Mouse (Mus musculus): Measurements from ENCODE around the gene Ubr3. TPM values are rescaled to one million over a fixed set of nuclear protein-coding genes. Genes with fewer than 3 reads are reported as not detected.
"Not testable (repeated sequence)": the region's sequence is repeated elsewhere in the genome, so short reads cannot be mapped to it uniquely, and the experiment has no call there.

Gene Ubr3
- polyA plus RNA-seq, 1 experiment from 2014 or later: 19.6 TPM

DNA sequence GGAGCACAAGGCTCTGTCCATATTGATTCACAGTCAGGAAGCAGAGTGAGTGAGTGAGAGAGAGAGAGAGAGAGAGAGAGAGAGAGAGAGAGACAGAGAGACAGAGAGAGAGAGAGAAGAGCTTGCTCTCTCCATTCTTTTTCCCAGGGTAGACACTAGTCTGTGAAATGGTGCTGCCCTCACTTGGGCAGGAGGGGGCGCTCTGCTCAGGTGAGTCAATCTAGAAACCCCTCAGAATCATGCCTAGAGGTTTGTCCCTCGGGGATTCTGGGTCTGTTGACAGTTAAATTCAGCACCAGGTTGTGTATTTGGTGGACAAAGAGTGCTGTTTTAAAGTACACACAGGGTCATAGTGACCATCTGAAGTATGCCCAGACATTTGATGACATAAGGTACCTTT lies 93.6 kb downstream of the Ubr3 start:
- Histone ChIP-seq H3K9ac (ENCODE audit: low read length) (no peak overlapping the region), H3K27me3 (ENCODE audit: control insufficient read depth, insufficient read depth, low read length) (no peaks in the 10 kb centered on the region), H3K9me3 (ENCODE audit: control insufficient read depth, low read length) (no peaks in the 10 kb centered on the region), H3K4me2 (ENCODE audit: low read depth, low read length, severe bottlenecking) (no peak overlapping the region), H3K36me3 (ENCODE audit: control insufficient read depth, insufficient read depth, low read length) (peaks cover 3% of the 10 kb centered on the region; the same call in 1 of the 2 replicates), H3K4me1 (replicated peaks; ENCODE audit: control insufficient read depth, insufficient read depth, low read length) (no peaks in the 10 kb centered on the region), H3K4me3 (ENCODE audit: low read depth, low read length) (no peak overlapping the region), H3K27ac (ENCODE audit: low read depth, low read length) (no peak overlapping the region)
- ATAC-seq (replicated peaks; ENCODE audit: low FRiP score): no peak
- 50% methylated on average over 2 of the region's 2 CpGs for WGBS
- no peak for DNase-seq (ENCODE audit: low spot score)

DNA sequence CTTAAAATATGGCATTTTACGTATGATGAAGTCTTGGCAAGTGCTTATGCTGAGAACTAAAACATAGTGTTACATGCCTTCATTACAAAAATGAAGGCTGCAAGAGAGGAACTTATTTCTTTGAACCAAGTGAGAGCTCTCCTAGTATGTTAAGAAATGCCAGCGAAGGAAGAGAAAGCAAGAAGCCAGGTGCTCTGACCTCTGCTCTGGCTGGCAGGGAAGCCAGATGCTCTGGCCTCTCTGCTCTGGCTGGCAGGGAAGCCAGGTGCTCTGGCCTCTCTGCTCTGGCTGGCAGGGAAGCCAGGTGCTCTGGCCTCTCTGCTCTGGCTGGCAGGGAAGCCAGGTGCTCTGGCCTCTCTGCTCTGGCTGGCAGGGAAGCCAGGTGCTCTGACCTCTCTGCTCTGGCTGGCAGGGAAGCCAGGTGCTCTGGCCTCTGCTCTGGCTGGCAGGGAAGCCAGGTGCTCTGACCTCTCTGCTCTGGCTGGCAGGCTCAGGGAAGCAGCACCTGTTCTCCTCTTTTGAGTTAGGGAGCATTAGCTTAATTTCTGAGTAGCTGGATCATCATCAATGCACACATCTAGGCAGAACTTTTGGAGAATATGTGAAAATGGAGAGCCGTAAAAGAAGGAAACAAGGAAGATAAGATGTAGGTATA lies 97.2 kb downstream of the Ubr3 start:
- not testable (repeated sequence) for H3K27me3 ChIP-seq (ENCODE audit: control insufficient read depth, insufficient read depth, low read length); H3K27ac ChIP-seq (ENCODE audit: low read depth, low read length); H3K36me3 ChIP-seq (ENCODE audit: control insufficient read depth, insufficient read depth, low read length); H3K9me3 ChIP-seq (ENCODE audit: control insufficient read depth, low read length); H3K4me3 ChIP-seq (ENCODE audit: low read depth, low read length); ATAC-seq (replicated peaks; ENCODE audit: low FRiP score); H3K9ac ChIP-seq (ENCODE audit: low read length); H3K4me2 ChIP-seq (ENCODE audit: low read depth, low read length, severe bottlenecking); H3K4me1 ChIP-seq (replicated peaks; ENCODE audit: control insufficient read depth, insufficient read depth, low read length); DNase-seq (ENCODE audit: low spot score)
- 95% methylated on average over 3 of the region's 3 CpGs for WGBS

DNA sequence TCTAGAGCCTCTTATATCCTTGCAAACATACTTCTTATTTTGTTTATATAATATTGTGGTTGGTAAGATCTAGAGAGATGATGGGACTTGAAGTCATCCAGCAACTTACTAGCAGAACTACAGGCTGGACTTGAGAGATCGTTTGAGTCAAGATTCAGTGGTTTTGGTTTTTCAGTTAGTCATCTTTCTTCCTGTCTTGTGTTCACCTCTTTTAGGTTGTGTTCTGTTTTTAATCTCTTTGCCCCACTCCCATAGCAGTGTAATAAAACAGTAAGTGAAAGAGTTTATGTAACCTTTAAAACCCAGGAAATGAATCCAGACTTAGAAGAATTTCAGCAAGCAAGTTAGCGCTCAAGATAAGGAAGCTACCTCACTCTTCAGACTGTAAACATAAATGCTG lies 97.7 kb downstream of the Ubr3 start:
- Histone ChIP-seq H3K4me1 (replicated peaks; ENCODE audit: control insufficient read depth, insufficient read depth, low read length) (no peaks in the 10 kb centered on the region), H3K36me3 (ENCODE audit: control insufficient read depth, insufficient read depth, low read length) (peaks cover under 1% of the 10 kb centered on the region; the same call in 1 of the 2 replicates), H3K27ac (ENCODE audit: low read depth, low read length) (no peak overlapping the region), H3K9ac (ENCODE audit: low read length) (no peak overlapping the region), H3K4me3 (ENCODE audit: low read depth, low read length) (no peak overlapping the region), H3K27me3 (ENCODE audit: control insufficient read depth, insufficient read depth, low read length) (no peaks in the 10 kb centered on the region), H3K4me2 (ENCODE audit: low read depth, low read length, severe bottlenecking) (no peak overlapping the region), H3K9me3 (ENCODE audit: control insufficient read depth, low read length) (no peaks in the 10 kb centered on the region)
- ATAC-seq (replicated peaks; ENCODE audit: low FRiP score): no peak
- WGBS: 87% methylated on average over 2 of the region's 2 CpGs
- no peak for DNase-seq (ENCODE audit: low spot score)

DNA sequence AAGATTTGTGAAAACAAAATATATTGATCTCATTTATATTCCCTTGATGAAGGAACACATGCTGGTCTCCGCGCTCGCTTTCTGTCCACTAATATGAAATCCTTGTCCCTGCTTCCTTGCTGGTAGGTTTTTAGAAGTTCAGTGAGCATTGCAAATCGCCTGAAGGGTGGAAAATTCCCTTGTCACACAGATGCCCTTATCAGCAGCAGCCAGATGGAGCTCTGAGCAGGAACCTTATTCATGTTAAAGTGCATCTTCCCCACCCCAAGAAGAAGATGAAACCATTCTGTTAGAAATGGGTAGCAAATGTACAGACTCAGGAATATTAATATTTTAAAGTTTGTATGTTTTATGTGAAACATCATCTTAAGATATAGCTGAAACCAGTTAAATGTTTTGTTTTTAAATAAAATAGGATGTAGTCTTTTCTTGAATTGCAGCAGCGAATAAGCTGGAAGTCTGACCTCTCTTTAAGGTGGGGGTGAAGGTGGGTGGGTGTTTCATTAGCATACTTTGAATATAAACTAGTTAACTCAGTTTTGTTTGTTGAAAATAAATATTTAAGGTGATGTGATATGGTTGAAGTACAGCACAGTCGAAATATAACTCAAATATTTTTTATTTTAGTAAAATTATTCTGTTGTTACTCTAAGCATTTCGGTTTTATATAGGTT lies 102.2 kb downstream of the Ubr3 start:
- 90% methylated on average over 7 of the region's 7 CpGs for WGBS
- ATAC-seq (replicated peaks; ENCODE audit: low FRiP score) (no peak), DNase-seq (ENCODE audit: low spot score) (no peak)
- H3K4me3 ChIP-seq (ENCODE audit: low read depth, low read length): no peak overlapping the region
- H3K36me3 ChIP-seq (ENCODE audit: control insufficient read depth, insufficient read depth, low read length): no peaks in the 10 kb centered on the region
- no peak overlapping the region for H3K9ac ChIP-seq (ENCODE audit: low read length)
- no peak overlapping the region for H3K4me2 ChIP-seq (ENCODE audit: low read depth, low read length, severe bottlenecking)
- no peaks in the 10 kb centered on the region for H3K9me3 ChIP-seq (ENCODE audit: control insufficient read depth, low read length)
- no peaks in the 10 kb centered on the region for H3K4me1 ChIP-seq (replicated peaks; ENCODE audit: control insufficient read depth, insufficient read depth, low read length)
- no peak overlapping the region for H3K27ac ChIP-seq (ENCODE audit: low read depth, low read length)
- no peaks in the 10 kb centered on the region for H3K27me3 ChIP-seq (ENCODE audit: control insufficient read depth, insufficient read depth, low read length)

DNA sequence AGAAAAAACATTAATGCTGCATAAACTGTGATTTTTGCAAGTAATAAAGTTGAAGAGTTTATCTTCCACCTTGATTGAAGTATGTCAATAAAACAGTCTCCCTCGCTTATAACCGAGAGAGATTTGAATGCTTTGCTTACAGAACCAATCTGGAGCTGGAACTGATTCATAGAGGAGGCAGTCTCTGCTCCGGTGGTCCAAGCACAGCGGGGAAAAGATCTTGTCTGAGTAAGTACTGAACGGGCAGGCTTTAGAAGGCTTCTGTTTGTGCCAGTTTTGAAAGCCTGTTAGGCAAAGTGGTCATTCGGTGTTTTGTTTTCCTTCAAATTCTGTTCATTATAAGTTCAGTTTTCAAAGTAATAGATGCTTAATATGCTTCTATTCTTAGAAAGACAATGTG lies 103.3 kb downstream of the Ubr3 start:
- H3K27me3 ChIP-seq (ENCODE audit: control insufficient read depth, insufficient read depth, low read length): no peaks in the 10 kb centered on the region
- no peaks in the 10 kb centered on the region for H3K9me3 ChIP-seq (ENCODE audit: control insufficient read depth, low read length)
- WGBS: 93% methylated on average over 6 of the region's 6 CpGs
- no peak overlapping the region for H3K4me2 ChIP-seq (ENCODE audit: low read depth, low read length, severe bottlenecking)
- H3K4me1 ChIP-seq (replicated peaks; ENCODE audit: control insufficient read depth, insufficient read depth, low read length): no peaks in the 10 kb centered on the region
- H3K9ac ChIP-seq (ENCODE audit: low read length): no peak overlapping the region
- H3K4me3 ChIP-seq (ENCODE audit: low read depth, low read length): no peak overlapping the region
- no peak for ATAC-seq (replicated peaks; ENCODE audit: low FRiP score)
- H3K27ac ChIP-seq (ENCODE audit: low read depth, low read length): no peak overlapping the region
- no peaks in the 10 kb centered on the region for H3K36me3 ChIP-seq (ENCODE audit: control insufficient read depth, insufficient read depth, low read length)
- no peak for DNase-seq (ENCODE audit: low spot score)

DNA sequence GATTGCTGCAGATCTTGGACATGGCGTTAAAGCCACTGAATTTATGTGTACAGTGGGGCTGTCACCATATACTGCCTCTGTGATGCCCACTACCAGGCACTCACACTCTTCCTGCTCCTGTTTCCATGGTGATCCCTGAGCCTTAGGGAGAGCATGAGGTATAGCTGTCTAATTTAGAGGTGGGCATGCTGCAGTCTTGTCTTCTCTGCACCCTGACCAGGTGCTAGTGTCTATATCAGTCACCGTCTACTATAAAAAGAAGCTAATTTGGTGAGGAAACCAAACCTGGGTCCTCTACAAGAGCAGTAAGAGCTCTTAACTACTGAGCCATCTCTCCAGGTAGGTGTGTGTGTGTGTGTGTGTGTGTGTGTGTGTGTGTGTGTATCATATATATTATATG lies 109.4 kb downstream of the Ubr3 start:
- H3K27ac ChIP-seq (ENCODE audit: low read depth, low read length): no peak overlapping the region
- no peak overlapping the region for H3K4me3 ChIP-seq (ENCODE audit: low read depth, low read length)
- no peak for DNase-seq (ENCODE audit: low spot score)
- H3K9me3 ChIP-seq (ENCODE audit: control insufficient read depth, low read length): no peaks in the 10 kb centered on the region
- H3K4me1 ChIP-seq (replicated peaks; ENCODE audit: control insufficient read depth, insufficient read depth, low read length): no peaks in the 10 kb centered on the region
- 93% methylated on average over 2 of the region's 2 CpGs for WGBS
- no peak for ATAC-seq (replicated peaks; ENCODE audit: low FRiP score)
- H3K27me3 ChIP-seq (ENCODE audit: control insufficient read depth, insufficient read depth, low read length): no peaks in the 10 kb centered on the region
- no peak overlapping the region for H3K4me2 ChIP-seq (ENCODE audit: low read depth, low read length, severe bottlenecking)
- no peaks in the 10 kb centered on the region; the same call in 1 of the 2 replicates for H3K36me3 ChIP-seq (ENCODE audit: control insufficient read depth, insufficient read depth, low read length)
- H3K9ac ChIP-seq (ENCODE audit: low read length): no peak overlapping the region

GRCm38 (mm10) chr2:70012941-70013340 lies 115.9 kb downstream of the Ubr3 start:
- Histone ChIP-seq H3K4me2 (ENCODE audit: low read depth, low read length, severe bottlenecking) (no peak overlapping the region), H3K9me3 (ENCODE audit: control insufficient read depth, low read length) (no peaks in the 10 kb centered on the region), H3K27me3 (ENCODE audit: control insufficient read depth, insufficient read depth, low read length) (no peaks in the 10 kb centered on the region), H3K27ac (ENCODE audit: low read depth, low read length) (no peak overlapping the region), H3K9ac (ENCODE audit: low read length) (no peak overlapping the region), H3K4me3 (ENCODE audit: low read depth, low read length) (no peak overlapping the region), H3K4me1 (replicated peaks; ENCODE audit: control insufficient read depth, insufficient read depth, low read length) (no peaks in the 10 kb centered on the region), H3K36me3 (ENCODE audit: control insufficient read depth, insufficient read depth, low read length) (no peaks in the 10 kb centered on the region; the same call in 1 of the 2 replicates)
- 94% methylated on average over 8 of the region's 8 CpGs for WGBS
- ATAC-seq (replicated peaks; ENCODE audit: low FRiP score) (no peak), DNase-seq (ENCODE audit: low spot score) (no peak)

GRCm38 (mm10) chr2:70018236-70018635 lies 121.2 kb downstream of the Ubr3 start:
- no peak overlapping the region for H3K4me3 ChIP-seq (ENCODE audit: low read depth, low read length)
- no peak overlapping the region for H3K27ac ChIP-seq (ENCODE audit: low read depth, low read length)
- DNase-seq (ENCODE audit: low spot score) (no peak), ATAC-seq (replicated peaks; ENCODE audit: low FRiP score) (no peak)
- no peak overlapping the region for H3K4me2 ChIP-seq (ENCODE audit: low read depth, low read length, severe bottlenecking)
- no peaks in the 10 kb centered on the region for H3K27me3 ChIP-seq (ENCODE audit: control insufficient read depth, insufficient read depth, low read length)
- no peaks in the 10 kb centered on the region for H3K4me1 ChIP-seq (replicated peaks; ENCODE audit: control insufficient read depth, insufficient read depth, low read length)
- H3K9ac ChIP-seq (ENCODE audit: low read length): no peak overlapping the region
- no peaks in the 10 kb centered on the region for H3K9me3 ChIP-seq (ENCODE audit: control insufficient read depth, low read length)
- H3K36me3 ChIP-seq (ENCODE audit: control insufficient read depth, insufficient read depth, low read length): no peaks in the 10 kb centered on the region; the same call in 1 of the 2 replicates
- WGBS: 92% methylated on average over 6 of the region's 6 CpGs

DNA sequence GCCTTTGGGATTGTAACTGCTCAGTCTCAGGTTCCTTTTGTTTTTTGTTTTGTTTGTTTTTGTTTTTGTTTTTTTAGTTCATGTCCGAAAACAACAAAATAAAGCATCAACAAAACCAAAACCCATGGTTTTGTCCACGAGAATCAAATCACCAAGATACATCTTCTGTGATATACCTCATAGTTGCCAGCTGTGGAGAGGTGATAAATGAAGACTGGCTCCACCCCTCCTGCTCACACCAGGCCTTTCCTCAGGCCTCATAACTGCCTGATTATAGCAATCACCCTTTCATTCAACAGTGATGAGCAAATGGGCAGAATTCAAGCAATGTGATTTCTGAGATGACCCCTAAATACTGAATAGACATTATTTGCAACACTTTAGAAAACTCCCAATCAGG lies 127.4 kb downstream of the Ubr3 start:
- no peak overlapping the region for H3K4me3 ChIP-seq (ENCODE audit: low read depth, low read length)
- H3K9ac ChIP-seq (ENCODE audit: low read length): no peak overlapping the region
- WGBS: 89% methylated on average over 2 of the region's 2 CpGs
- H3K36me3 ChIP-seq (ENCODE audit: control insufficient read depth, insufficient read depth, low read length): no peaks in the 10 kb centered on the region; the same call in 1 of the 2 replicates
- no peaks in the 10 kb centered on the region for H3K27me3 ChIP-seq (ENCODE audit: control insufficient read depth, insufficient read depth, low read length)
- H3K4me2 ChIP-seq (ENCODE audit: low read depth, low read length, severe bottlenecking): no peak overlapping the region
- no peaks in the 10 kb centered on the region for H3K4me1 ChIP-seq (replicated peaks; ENCODE audit: control insufficient read depth, insufficient read depth, low read length)
- DNase-seq (ENCODE audit: low spot score) (no peak), ATAC-seq (replicated peaks; ENCODE audit: low FRiP score) (no peak)
- no peak overlapping the region for H3K27ac ChIP-seq (ENCODE audit: low read depth, low read length)
- no peaks in the 10 kb centered on the region for H3K9me3 ChIP-seq (ENCODE audit: control insufficient read depth, low read length)

All from forebrain, embryonic 11.5 days (tissue).